Mouse (Mus musculus) kidney, embryonic 15.5 days (tissue): ENCODE data around the gene Casc1. TPM values are rescaled to one million over a fixed set of nuclear protein-coding genes. Genes with fewer than 3 reads are reported as not detected.
A peak's percentile ranks its signal among the peaks of the same experiment; 100 is the strongest.

Experiments
- ATAC-seq: fragments of 200-750 bp; cut with Nextera tagmentation; replicated peaks from 2 replicates; pipeline ENCODE4 v1.8.0; 2017; ENCODE audit warnings: moderate TSS enrichment; ENCODE audit not compliant: low FRiP score
- H3K27ac ChIP-seq: fragments of 300-500 bp; sonication (generic); 2 replicates; pipeline ENCODE4 v1.5.1; 2015; ENCODE audit warnings: mild to moderate bottlenecking, inconsistent platforms
- H3K27me3 ChIP-seq: fragments of 300-500 bp; sonication (generic); 2 replicates; pipeline ENCODE4 v1.6.1; 2015; ENCODE audit warnings: inconsistent platforms
- H3K36me3 ChIP-seq: fragments of 300-500 bp; sonication (generic); 2 replicates; pipeline ENCODE4 v1.6.1; 2015; ENCODE audit warnings: inconsistent platforms
- H3K4me1 ChIP-seq: fragments of 300-500 bp; sonication (generic); 2 replicates; pipeline ENCODE4 v1.6.1; 2015; ENCODE audit warnings: inconsistent platforms
- H3K4me2 ChIP-seq: fragments of 300-500 bp; sonication (generic); 2 replicates; pipeline ENCODE4 v1.6.1; 2015; ENCODE audit warnings: moderate library complexity, mild to moderate bottlenecking, inconsistent platforms
- H3K4me3 ChIP-seq: fragments of 300-500 bp; sonication (generic); replicated peaks from 2 replicates; pipeline ENCODE4 v1.5.1; 2015; ENCODE audit warnings: mild to moderate bottlenecking, inconsistent platforms
- H3K9ac ChIP-seq: fragments of 300-500 bp; sonication (generic); 2 replicates; pipeline ENCODE4 v1.6.1; 2015; ENCODE audit warnings: mild to moderate bottlenecking, inconsistent platforms
- H3K9me3 ChIP-seq: fragments of 300-500 bp; sonication (generic); replicated peaks from 2 replicates; pipeline ENCODE4 v1.6.1; 2016; ENCODE audit warnings: inconsistent platforms
- WGBS: fragments of 180-500 bp; shearing (Covaris S2); methylation state at CpG from one replicate; pipeline ENCODE4 v1.1.7; 2015; ENCODE audit warnings: mixed read lengths; 5-methylcytosine and 5-hydroxymethylcytosine counted together
- polyA plus RNA-seq: library from polyadenylated mRNA; unstranded; fragments of >200 nt; fragmentation: Nextera tagmentation; extraction: Ambion mirVana; gene quantifications from 2 replicates; pipeline ENCODE4 v1.2.1, GENCODE M21; 2015

Gene Casc1
- polyA plus RNA-seq, 1 experiment from 2014 or later: 0.78 TPM

DNA sequence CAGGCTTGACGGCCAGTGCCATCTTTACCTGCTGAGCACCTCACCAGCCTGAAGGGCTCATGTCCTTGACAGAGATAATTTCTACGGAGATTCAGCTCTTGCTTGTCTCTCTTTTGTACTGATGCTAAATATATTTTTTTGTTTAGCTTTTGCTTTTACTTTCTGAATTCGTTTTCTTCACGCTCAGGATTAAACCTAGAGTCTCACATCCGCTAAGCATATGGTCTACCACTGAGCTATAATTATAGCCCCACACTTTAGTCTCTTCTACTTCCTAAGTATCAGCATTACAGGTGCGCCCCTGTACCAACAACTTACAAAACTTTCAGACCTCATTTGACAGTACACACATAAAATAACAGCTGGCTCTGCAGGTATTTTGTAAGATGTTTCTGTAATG, 24.6 kb upstream of the Casc1 start:
- Histone ChIP-seq H3K4me1 (no peaks in the 10 kb centered on the region), H3K4me3 (no peak overlapping the region), H3K9me3 (no peaks in the 10 kb centered on the region), H3K4me2 (no peak overlapping the region), H3K27me3 (no peaks in the 10 kb centered on the region), H3K27ac (no peak overlapping the region), H3K9ac (no peak overlapping the region), H3K36me3 (peaks cover 42% of the 10 kb centered on the region)
- ATAC-seq: no peak
- WGBS: 94% methylated on average over 6 of the region's 6 CpGs

DNA sequence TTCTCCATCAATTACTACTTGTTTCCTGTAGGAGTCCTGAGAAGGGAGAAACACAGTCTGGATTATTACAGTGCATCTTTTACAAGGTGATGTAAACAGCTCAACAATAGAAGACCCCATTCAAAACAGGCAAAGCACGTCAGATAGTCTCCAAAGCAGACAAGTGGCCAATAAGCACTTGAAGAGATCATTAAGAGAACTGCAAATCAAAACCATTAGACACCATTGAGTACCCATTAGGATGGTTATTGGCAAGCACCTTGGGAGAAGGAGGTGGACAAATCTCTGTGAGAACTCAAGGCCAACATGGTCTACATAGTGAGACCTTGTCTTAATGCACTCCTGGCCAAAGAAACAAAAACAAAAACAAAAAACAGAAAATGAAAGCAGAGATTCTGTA, 23.6 kb upstream of the Casc1 start:
- Histone ChIP-seq H3K4me3 (no peak overlapping the region), H3K9ac (no peak overlapping the region), H3K36me3 (peaks cover 41% of the 10 kb centered on the region), H3K4me2 (no peak overlapping the region), H3K9me3 (no peaks in the 10 kb centered on the region), H3K27me3 (no peaks in the 10 kb centered on the region), H3K27ac (no peak overlapping the region), H3K4me1 (no peaks in the 10 kb centered on the region)
- WGBS: 92% methylated on average over 1 of the region's 1 CpGs
- no peak for ATAC-seq

DNA sequence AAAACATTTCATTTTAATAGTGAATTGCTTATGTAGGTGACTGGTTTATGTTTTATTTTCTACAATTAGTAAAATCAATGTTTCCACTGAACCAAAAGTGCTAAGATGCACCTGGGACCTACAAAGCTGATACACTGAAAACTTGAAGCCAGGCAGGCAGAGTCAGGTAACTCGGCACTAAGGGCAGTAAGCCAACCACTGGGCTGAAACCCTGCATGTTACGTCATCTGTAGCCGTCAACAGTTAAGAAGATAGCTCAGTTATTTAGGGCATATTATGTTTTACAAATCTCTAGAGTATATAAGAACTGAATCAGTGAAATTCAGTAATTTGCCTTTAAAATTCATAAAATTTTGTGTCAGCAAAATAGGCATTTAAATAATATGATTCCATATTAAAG, 15.5 kb upstream of the Casc1 start:
- 91% methylated on average over 3 of the region's 3 CpGs for WGBS
- no peak for ATAC-seq
- Histone ChIP-seq H3K36me3 (peaks cover 40% of the 10 kb centered on the region), H3K27ac (no peak overlapping the region), H3K4me3 (no peak overlapping the region), H3K27me3 (no peaks in the 10 kb centered on the region), H3K4me1 (no peaks in the 10 kb centered on the region), H3K9ac (no peak overlapping the region), H3K9me3 (no peaks in the 10 kb centered on the region), H3K4me2 (no peak overlapping the region)

DNA sequence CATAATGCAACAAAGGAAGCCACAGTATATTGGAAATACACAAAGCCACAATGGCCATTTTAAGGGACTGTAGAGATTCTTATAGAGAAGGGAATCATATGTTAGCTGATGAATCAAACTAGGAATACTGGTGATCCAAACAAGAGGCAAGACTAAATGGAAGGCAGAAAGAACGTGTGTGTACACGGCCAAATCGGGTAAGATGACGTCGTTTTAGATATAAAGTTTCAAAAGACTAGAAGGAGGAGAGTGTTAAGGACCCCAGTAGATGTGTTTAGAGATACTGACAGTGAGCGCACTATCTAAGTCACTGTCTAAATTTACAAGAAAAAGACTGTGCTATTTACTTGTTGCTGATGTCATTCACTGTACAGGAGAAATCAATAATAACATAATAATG, 13.4 kb upstream of the Casc1 start:
- Histone ChIP-seq H3K36me3 (peaks cover 42% of the 10 kb centered on the region), H3K9ac (no peak overlapping the region), H3K4me3 (no peak overlapping the region), H3K4me2 (no peak overlapping the region), H3K27ac (no peak overlapping the region), H3K4me1 (no peaks in the 10 kb centered on the region), H3K27me3 (no peaks in the 10 kb centered on the region), H3K9me3 (no peaks in the 10 kb centered on the region)
- WGBS: 91% methylated on average over 6 of the region's 6 CpGs
- no peak for ATAC-seq

DNA sequence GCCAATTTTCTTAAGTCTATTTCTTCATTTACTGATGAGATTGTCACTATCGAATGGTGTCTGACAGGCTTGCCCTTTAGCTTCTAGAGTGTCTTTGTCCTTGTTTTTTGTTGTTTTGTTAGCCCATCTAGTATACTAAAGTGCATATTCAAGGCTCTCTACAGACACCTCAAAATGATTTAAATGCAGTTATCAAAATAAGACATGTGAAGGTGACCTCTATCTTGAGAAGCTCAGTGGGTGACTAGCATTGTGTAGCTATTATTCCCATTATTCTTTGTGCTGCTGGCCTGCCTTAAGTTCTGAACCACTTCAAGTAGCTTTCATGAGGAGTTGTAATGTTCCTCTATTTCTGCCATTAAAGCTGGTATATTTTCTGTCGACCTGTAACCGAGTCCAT, 5.0 kb upstream of the Casc1 start:
- Histone ChIP-seq H3K27me3 (no peaks in the 10 kb centered on the region), H3K36me3 (peaks cover 36% of the 10 kb centered on the region), H3K9ac (no peak overlapping the region), H3K27ac (no peak overlapping the region), H3K9me3 (no peaks in the 10 kb centered on the region), H3K4me1 (peaks cover 12% of the 10 kb centered on the region), H3K4me2 (no peak overlapping the region), H3K4me3 (no peak overlapping the region)
- ATAC-seq: no peak
- 91% methylated on average over 3 of the region's 3 CpGs for WGBS

DNA sequence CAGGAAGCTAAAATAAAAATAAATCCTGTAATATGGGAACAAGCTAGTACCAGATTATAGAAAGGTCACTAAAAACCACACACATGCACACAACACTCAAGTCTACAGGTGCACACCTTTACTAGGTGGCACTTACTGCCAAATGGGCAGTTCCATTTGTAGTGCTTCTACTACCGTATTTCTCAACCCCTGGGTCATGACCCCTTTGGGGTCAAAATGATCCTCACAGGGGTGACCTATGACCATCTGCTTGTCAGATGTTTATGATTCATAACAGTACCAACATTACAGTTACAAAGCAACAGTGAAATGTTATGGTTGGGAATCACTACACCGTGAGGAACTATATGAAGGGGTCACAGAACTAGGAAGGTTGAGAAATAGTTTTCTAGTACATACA, 3.1 kb upstream of the Casc1 start:
- Histone ChIP-seq H3K27ac (no peak overlapping the region), H3K9ac (no peak overlapping the region), H3K4me2 (no peak overlapping the region), H3K4me1 (peaks cover 18% of the 10 kb centered on the region), H3K36me3 (peaks cover 22% of the 10 kb centered on the region), H3K27me3 (no peaks in the 10 kb centered on the region), H3K9me3 (no peaks in the 10 kb centered on the region), H3K4me3 (no peak overlapping the region)
- ATAC-seq: no peak
- WGBS: 80% methylated on average over 2 of the region's 2 CpGs

DNA sequence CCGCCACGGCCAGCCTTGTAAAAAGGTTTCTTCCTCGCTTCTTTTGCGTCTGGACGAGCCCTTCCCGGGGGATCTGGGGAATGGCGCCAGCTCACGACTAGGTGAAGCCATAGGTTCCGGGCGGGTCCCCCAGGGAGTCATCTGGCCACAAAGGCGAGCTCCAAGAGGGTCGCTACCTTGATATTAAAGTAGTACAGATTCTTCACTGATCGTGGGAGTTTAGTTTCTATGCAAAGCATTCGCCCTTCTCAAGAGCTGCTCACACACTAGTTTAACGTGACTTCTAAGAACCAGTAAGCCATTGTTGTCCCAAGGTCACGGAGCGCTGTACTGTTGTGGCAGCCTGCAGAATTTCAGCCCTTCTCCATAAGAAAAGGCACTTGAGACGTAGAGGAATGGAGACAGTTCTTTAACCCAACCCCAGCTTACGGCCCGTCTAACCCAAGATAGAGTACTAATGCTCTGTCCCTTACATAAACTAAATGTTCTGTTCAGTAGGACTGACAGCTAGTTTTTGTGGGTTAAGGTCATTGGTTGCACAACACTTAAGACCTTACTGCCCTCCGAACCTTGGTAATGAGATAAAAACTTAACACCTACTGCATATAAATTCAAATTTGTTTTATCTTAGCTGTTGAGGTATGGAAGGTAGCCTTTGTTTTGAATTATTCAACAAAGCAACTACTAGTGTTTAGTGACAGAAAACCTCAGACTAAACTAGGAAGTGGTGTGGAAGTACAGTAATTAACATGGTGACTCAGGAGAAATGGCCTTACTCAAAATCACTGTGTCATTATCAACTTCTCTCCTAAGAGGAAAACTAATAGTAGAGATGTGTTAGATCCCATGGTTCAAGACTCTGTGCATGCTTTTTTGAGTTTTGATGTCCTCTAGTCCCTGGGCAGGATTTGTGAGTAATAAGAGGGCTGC, 836 bp upstream of the Casc1 start:
- Histone ChIP-seq H3K36me3 (peaks cover 8% of the 10 kb centered on the region), H3K27ac (peak overlapping the region; percentile 99), H3K4me1 (peaks cover 18% of the 10 kb centered on the region), H3K9me3 (no peaks in the 10 kb centered on the region), H3K4me3 (peak overlapping the region; percentile 71), H3K4me2 (peak overlapping the region; percentile 69), H3K9ac (peak overlapping the region; percentile 86), H3K27me3 (no peaks in the 10 kb centered on the region)
- 3% methylated on average over 21 of the region's 21 CpGs for WGBS
- peak; percentile 62 for ATAC-seq

DNA sequence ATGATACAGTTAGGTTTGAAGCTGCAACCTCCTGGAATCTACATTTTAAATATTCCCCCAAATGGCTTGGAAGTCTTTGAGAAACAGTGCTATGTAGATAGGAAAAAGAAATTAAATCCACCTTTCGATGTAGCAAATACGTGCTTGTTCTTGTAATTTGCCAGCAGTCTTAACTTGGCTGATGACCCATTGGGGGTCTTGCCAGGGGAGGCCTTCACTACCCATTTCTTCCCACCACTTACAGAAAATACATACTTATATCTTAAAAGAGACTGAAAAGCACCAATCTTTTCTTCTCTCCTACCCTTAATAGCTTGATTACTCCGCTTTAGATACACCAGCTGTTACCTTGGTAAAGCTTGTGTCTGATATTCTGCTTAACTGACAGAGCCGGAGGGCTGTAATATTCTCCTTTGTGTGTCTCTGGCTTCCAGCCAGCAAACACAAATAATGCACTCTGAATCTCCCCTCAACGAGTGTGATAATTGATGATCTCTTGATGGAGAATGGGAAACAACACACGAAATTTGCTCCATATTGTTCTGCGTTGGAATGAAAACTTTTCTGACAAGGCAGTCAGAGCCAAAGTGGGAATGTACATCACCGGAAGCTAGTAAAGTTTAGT, 637 bp downstream of the Casc1 start:
- ATAC-seq: no peak
- H3K4me3 ChIP-seq: peak overlapping the region; percentile 71
- 33% methylated on average over 8 of the region's 8 CpGs for WGBS
- H3K4me2 ChIP-seq: peak overlapping the region; percentile 82
- H3K9ac ChIP-seq: peak overlapping the region; percentile 44
- H3K4me1 ChIP-seq: peaks cover 18% of the 10 kb centered on the region
- H3K27ac ChIP-seq: 0 out of 2 replicates have a peak overlapping the region, but pooled peaks have one; percentile 20
- no peaks in the 10 kb centered on the region; the same call in 1 of the 2 replicates for H3K36me3 ChIP-seq
- H3K27me3 ChIP-seq: no peaks in the 10 kb centered on the region
- H3K9me3 ChIP-seq: no peaks in the 10 kb centered on the region

DNA sequence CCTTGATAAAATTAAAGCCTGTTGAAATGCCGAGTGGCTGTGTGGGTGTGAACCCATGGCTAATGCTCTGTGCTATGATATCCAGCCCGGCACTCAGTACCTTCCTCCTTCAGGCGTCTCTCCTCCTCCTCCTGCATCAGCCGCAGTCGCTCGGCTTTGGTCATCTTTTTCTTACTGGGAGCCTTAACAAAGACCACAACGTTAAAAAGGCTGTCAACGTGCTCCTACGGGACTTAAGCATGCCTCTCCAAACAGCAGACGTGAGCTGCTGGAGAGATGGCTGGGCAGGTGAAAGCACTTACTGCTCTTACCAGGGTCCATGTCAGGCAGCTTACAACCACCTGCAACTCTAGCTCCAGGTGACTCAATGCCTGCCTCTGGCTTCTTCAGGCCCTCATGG, 5.7 kb downstream of the Casc1 start:
- ATAC-seq: no peak
- H3K9me3 ChIP-seq: no peaks in the 10 kb centered on the region
- H3K27ac ChIP-seq: no peak overlapping the region
- H3K36me3 ChIP-seq: no peaks in the 10 kb centered on the region
- H3K27me3 ChIP-seq: no peaks in the 10 kb centered on the region
- H3K4me3 ChIP-seq: no peak overlapping the region
- H3K4me2 ChIP-seq: no peak overlapping the region
- H3K9ac ChIP-seq: no peak overlapping the region
- peaks cover 2% of the 10 kb centered on the region for H3K4me1 ChIP-seq
- 66% methylated on average over 10 of the region's 10 CpGs for WGBS

DNA sequence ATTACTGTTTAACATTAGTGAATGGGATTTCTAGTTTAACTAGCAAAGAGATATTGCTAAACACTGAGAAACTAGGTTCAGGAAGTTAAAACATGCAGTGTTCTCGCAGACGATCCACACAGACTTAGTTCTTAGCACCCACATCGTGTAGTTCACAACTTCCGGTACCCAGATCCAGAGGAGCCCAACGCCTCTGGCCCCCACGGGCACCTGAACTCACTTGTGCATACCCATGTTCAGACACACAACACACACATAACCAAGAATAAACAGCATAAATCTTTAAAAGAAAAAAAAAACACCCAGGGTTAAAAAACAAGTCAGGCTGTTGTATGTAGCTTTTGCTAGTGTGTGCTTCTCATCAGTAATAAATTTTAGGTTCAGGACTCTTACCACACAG, 6.4 kb downstream of the Casc1 start:
- Histone ChIP-seq H3K9ac (no peak overlapping the region), H3K4me2 (no peak overlapping the region), H3K27me3 (no peaks in the 10 kb centered on the region), H3K9me3 (no peaks in the 10 kb centered on the region), H3K36me3 (no peaks in the 10 kb centered on the region), H3K4me1 (no peaks in the 10 kb centered on the region), H3K27ac (no peak overlapping the region), H3K4me3 (no peak overlapping the region)
- WGBS: 88% methylated on average over 6 of the region's 6 CpGs
- ATAC-seq: no peak

DNA sequence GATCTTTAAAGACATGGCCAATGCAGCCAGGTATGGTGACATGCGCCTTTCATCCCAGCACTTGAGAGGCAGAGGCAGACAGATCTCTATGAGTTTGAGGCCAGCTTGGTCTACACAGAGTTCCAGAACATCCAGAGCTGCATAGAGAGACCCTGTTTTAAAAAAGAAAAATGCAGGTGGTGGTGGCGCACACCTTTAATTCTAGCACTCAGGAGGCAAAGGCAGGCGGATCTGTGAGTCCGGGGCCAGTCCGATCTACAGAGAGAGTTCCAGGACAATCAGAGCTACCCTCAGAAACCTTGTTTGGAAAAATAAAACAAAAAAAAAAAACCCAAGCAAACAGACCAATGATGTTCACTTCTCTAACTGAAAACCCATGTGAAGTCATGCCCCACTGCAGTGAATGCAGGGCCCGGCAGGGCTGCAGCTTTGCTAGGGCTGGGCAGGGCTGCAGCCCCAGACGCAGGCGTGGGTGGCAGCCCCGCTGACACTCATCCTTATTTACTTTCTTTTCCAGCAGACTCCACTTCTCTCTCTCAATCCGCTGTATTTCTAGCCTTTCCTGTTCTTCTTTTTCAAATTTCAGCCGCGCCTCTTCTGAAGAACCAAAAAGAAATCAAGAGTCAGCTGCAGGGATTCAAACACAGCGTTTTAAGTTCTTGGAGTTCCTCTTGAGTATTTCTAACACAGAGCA, 8.2 kb downstream of the Casc1 start:
- WGBS: 76% methylated on average over 13 of the region's 13 CpGs
- no peak overlapping the region for H3K4me2 ChIP-seq
- H3K27me3 ChIP-seq: no peaks in the 10 kb centered on the region
- H3K27ac ChIP-seq: no peak overlapping the region
- no peaks in the 10 kb centered on the region for H3K36me3 ChIP-seq
- H3K4me3 ChIP-seq: no peak overlapping the region
- no peaks in the 10 kb centered on the region for H3K4me1 ChIP-seq
- no peaks in the 10 kb centered on the region; the same call in 1 of the 2 replicates for H3K9me3 ChIP-seq
- H3K9ac ChIP-seq: no peak overlapping the region
- no peak for ATAC-seq
